Mouse (Mus musculus) kidney, postnatal 10 days (tissue): Measurements from ENCODE around the gene a.
A peak's percentile ranks its signal among the peaks of the same experiment; 100 is the strongest.
"Not testable (repeated sequence)": the region's sequence is repeated elsewhere in the genome, so short reads cannot be mapped to it uniquely, and the experiment has no call there.

Experiments
- DNase-seq: peaks from one replicate; pipeline ENCODE4 v3.0.0; 2021; ENCODE audit warnings: mixed read lengths

a gene

DNA sequence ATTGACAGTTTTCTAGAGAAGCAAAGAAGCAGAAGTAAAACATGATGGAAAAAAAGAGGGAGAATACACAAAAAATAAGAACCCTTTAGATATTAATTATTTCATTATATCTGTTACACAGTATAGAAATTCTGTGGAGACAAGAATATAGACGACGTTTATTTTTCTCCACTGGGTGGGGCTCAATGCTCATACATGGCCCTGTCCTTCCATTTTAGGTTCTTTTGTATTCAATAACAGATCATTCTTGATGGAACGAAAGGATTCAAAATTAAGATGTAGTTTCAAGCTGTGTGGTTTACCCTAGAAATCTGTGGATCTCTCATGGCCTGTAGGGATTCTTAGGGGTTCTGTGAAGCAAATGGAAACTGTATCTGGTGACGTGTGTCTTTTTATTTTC, 142.7 kb downstream of the a start:
- no peak for DNase-seq

- DNase-seq = no peak
Observed at GRCm38 (mm10) chr2:154936106-154936505, 144.9 kb downstream of the a start.

- DNase-seq = no peak
Observed at GRCm38 (mm10) chr2:154936536-154937155, 145.4 kb downstream of the a start.

DNA sequence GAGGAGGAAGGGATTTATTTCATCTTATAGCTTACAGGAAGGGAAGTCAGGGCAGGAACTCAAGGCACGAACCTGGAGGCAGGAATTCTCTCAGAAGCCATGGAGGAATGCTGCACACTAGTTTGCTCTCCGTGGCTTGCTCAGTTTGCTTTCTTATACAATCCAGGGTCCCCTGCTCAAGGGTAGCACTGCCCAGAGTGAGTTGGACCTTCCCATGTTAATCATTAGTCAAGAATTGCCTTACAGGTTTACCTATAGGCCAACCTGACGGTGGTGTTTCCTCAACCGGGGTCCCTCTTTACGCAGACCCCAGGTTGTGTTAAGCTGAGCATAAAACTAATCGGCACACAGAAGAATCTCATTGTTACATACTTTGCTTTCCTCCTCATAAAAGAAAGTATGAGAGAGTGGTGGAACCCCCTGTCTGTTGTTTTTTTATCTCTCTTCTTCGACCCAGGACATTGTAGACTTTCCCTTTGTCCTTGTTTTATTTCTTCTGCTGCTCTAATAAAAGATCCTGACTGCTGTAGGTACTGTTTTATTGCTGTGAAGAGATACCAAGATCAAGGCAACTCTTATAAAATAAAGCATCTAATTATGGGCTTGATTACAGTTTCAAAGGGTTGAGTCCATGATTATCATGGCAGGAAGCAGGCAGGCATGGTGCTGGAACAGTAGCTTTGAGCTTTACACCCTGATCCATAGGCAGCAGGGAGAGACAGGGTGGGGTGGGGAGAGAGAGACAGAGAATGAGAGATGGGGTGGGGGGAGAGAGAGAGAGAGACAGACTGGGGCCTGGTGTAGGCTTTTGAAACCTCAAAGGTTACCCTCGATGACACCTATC, 146.6 kb downstream of the a start:
- DNase-seq = no peak

GRCm38 (mm10) chr2:154941952-154942351, 150.8 kb downstream of the a start:
- DNase-seq = no peak

DNA sequence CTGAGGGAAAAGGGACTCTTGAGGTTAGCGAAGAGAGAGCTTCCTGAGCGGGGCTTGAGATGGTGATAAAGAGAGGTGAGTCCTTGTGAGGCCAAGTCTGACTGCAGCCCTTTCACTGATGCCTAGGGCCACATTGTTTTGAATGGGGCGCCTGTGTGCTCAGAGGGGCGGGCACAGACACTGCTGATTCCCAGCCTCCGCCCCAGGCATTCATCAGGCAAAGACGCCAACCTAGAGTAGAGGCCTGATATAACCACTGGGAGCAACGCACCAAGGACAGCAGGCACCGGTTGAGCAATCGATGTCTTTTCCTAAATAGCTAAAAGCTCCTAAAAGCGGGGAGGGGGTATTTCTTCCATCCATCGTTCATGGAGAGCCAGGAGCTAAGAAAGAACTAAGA, 151.3 kb downstream of the a start:
- no peak for DNase-seq

- DNase-seq = peak; percentile 92
Observed at GRCm38 (mm10) chr2:154943101-154943500, 151.9 kb downstream of the a start.

GRCm38 (mm10) chr2:154946921-154947320, 155.7 kb downstream of the a start:
- DNase-seq = no peak

GRCm38 (mm10) chr2:154949352-154949751, 158.2 kb downstream of the a start:
- peak; percentile 28 for DNase-seq

DNA sequence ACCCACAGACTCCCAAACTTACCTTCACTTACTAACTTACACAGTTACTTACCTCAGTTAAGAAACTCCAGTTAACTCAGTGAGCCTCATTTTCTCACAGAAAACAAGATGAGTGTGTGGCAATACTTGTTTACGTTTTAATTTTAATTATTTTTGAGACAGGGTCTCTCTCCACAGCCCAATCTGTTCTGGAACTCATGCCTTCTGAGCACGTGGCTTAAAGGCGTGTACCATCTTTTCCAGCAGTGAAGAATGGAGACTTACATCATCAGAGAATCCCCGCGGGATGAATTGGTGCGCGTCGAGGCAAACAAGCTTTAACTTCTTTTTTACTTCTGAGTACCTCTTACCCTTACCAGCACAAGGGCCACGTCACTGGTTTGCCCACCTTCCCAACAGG, 158.7 kb downstream of the a start:
- DNase-seq = no peak

DNA sequence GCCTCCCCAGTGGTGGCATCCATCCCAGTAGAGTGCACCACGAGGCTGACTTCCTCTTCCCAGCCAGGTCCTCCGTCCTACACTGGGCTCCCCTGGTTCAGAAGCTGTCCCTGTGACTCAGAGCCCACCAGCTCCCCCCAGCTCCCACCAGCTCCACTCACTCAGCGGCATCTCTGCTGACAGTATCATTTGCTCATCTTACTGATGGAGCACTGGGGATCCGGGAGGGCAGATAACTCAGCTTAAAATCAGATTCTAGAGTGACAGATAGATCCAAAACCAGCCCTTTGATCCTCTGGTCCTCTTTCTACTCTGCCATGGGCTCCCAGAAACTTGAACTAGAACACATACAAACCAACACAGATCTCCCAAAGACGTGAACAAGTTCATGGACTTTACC, 159.4 kb downstream of the a start:
- no peak for DNase-seq

GRCm38 (mm10) chr2:154959486-154959885, 168.3 kb downstream of the a start:
- no peak for DNase-seq

DNA sequence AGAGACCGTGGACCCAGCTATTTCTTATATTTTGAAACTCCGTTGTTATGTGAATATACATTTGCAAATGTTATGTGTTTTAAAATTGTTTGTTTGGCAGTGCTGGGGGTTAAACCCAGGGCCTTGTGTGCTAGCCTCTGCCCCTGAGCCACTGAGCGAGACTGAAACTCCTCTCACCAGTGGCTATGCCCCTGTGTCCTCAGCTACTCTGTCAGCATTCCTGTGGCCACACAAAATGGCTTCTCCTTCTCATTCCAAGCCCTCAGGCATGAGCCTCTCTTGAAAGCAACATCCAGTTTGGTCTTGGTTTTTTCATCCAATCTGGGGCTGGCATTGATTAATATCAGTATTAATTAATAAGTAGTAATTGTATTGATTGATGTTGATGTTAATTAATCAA, 168.7 kb downstream of the a start:
- no peak for DNase-seq

DNA sequence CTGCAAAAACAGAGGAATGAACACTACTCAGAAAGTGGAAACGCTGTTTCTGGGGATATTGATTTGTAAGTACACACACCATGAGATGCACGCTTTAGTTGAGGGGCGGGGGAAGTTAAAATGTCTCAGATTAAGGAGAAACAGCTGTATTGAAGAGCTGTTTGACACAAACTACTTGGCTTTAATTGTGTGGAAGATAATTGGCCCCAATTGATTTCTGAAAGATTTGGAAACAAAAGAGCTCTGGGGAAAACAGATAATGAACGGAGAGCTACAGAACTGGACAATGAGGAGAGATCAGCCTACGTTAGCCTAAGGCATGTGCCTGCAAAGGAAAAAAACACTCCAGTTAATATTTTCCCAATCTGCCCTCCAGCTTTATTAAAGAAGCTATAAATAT, 172.0 kb downstream of the a start:
- DNase-seq = no peak

- not testable (repeated sequence) for DNase-seq
Observed at GRCm38 (mm10) chr2:154969740-154970397, 178.7 kb downstream of the a start.

DNA sequence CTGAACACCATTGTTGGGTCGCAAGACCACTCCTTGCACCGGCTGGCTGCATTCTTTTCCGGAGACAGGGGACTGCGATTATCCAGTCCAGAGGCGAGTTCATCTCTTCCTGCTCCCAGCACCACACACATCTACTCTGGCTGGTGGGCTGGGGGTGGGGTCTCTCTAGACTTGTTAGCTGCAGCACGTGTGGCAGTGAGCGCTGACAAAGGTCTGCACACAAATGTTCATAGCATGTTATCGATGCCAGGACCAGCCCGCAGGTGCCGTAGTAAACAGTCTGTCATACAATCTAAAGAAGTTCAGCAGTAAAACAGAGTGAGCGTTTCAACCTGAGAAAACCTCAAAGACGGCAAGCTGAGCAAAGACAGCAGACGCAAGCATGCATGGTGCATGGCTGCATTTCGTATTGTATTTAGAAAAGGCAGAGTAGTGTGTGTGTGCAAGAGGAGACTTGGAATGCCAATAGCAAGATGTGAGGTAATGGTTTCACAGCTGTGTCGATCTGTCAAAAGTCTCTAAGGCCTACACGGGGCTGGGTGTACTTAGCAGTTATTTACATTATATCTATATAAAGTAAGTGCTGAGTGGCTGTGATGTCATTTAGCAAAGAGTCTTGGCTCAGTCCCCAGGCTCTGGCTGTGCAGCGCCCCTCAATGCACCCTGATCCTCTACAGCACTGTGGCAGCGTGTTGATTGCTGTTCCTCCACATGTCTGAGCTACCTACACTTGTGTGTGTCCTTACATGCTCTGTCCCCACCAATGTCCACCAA, 180.9 kb downstream of the a start:
- DNase-seq = no peak

DNA sequence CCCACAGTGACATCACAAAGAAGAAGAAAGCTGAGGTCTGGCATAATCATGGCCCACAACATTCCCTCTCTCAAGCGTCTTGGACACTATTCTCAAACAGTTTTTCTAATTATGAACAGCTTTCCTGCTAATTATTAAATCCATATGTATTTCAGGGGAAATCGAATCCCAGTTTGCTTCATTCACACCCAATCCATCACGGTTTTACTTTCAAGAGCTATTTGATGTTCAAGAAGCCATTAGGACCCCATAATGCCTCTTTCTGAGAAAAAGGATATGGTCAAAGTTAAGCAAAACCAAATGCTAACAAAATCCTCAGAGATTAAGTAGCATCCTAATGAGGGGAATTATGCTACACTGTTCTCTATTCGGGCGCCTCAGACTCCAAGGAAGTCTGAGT, 181.8 kb downstream of the a start:
- DNase-seq = no peak

GRCm38 (mm10) chr2:154986609-154987008, 195.4 kb downstream of the a start:
- DNase-seq = no peak

GRCm38 (mm10) chr2:154991411-154991810, 200.2 kb downstream of the a start:
- DNase-seq = no peak

DNA sequence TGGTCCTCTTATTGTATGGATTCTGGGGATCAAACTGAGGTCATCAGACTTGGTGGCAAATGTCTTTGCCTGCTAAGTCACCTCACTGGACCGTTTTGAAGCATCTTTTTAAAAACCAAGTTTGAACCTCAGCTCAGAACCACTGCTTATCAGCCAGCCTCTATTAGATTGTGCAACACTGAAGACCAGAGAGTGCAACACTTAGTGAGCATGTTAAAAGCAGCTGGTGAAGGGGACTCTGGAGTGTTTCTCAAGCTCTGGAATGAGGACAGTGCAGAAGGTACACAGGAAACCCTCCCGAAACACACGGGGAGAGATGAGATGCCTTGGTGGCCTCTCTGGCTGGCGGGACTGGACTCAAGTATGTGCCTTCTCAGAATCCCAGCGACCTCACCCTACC, 200.9 kb downstream of the a start:
- DNase-seq = no peak

- DNase-seq = no peak
Observed at GRCm38 (mm10) chr2:155005491-155005890, 214.3 kb downstream of the a start.

GRCm38 (mm10) chr2:155011086-155011656, 220.0 kb downstream of the a start:
- DNase-seq = no peak

GRCm38 (mm10) chr2:155012991-155013390, 221.8 kb downstream of the a start:
- DNase-seq = no peak
